Mouse (Mus musculus): Measurements from ENCODE around the gene Noc3l.
A peak's percentile ranks its signal among the peaks of the same experiment; 100 is the strongest.

DNA sequence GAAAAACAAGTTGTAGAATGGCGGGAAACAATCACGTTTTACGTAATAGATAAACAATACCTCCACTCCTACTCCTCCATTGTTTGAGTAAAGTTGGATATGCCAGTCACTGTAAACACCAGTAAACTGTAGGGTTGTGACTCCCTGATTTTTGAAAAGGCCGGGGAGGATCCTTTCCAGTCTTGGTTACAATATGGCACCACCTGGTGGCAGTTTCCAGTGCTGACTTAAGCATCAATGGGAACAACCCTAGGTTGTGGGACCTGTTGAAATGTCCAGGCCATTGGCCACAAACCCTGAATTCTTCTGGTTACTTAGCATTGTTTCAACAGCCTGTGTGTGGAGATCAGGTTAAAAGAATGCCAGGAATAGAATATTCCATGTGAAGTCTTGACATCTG, 43.5 kb downstream of the Noc3l start:
- TF ChIP-seq CTCF (IDR thresholded peaks at IDR 0.05; ENCODE audit: low read depth): peak; percentile 68
- TF ChIP-seq EP300 (IDR thresholded peaks at IDR 0.05; ENCODE audit: low read depth): no peak

Data from heart, postnatal 0 days (tissue).